Mouse (Mus musculus): Measurements from ENCODE around the gene Rwdd1. TPM values are rescaled to one million over a fixed set of nuclear protein-coding genes. Genes with fewer than 3 reads are reported as not detected.
"Not testable (repeated sequence)": the region's sequence is repeated elsewhere in the genome, so short reads cannot be mapped to it uniquely, and the experiment has no call there.

Gene Rwdd1
- 100 to 1,000 TPM in 1 of 2 experiments, 10 to 100 TPM in 1; 96.1 to 101 TPM for total RNA-seq (2021)
- long read RNA-seq, experiment 1, transcript Rwdd1-201 (7 exons, 1,090 nt): major isoform, 85 of 85 reads
- long read RNA-seq, experiment 1, partial matches to known transcripts: 0 of 85 reads
- long read RNA-seq, experiment 1, other reads (novel, unspliced or antisense): 0 of 85 reads
- long read RNA-seq, experiment 2, transcript Rwdd1-201 (7 exons, 1,090 nt): major isoform, 69 of 69 reads
- long read RNA-seq, experiment 2, partial matches to known transcripts: 0 of 69 reads
- long read RNA-seq, experiment 2, other reads (novel, unspliced or antisense): 0 of 69 reads

DNA sequence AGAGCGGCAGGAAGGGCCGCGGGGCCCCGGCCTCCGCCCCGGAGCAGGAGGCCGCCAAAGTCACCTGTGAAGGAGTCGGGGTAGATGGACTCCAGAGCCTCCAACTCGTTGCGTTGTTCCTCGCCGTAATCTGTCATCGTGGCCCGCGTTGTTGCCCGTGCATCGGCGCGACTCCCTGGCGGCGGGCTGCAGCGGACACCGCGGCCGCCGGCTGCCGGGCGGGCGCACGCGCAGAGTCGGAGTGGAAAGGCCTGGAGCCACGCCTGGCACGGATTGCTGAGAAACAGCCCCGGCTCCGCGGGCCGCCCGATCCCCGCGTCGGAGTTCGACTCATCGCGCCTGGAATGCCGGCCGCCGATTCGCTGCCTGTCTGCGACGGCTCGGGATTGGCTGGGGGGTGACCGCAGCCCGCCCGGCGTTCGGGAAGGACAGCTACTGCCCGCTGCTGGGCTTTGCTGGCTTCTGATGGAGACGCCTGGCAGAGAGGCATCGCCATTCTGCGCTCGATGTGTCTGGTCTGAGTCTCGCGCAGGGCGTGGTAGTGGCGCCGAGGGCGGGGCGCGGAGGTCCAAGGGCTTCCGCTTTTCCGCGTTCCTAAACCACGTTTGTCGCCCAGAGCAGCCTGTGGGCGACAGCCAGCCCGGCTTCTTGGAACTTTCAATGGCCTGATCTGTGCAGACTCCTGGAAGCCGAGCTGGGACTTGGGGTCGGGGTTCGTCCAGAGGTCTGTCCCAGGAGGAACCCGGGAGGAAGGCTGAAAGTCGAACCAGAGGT lies at the start of gene Rwdd1:
Rwdd1 (minus strand) TSS at position 323 of the 774 bp plus-strand sequence.
- intact Hi-C loops (cut with DNase I): loop anchor here (5.0 kb wide), 1 partner anchor 263 kb away; the partner anchor contains the start of gene Tspyl1
- DNase-seq: peak; percentile 97 to 98

DNA sequence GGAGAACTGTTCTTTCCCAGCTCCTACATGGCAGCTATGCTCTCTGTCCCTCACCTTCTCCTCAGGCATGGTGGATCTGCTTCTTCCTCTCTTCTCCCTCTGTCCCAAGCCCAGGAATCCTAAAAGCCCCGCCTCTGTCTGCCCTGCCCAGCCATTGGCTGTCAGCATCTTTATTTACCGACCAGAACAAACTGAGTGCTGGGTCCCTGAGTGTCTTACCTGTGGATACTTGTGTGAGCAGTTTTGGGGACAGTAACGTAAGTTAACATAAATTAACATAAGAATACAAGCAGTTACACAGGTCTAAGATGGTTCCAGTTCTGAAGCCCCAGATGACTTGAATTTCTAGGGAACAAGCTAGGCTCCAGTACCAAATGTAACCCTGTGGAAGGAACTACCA lies 47.2 kb upstream of the Rwdd1 start:
- no peak for DNase-seq
- intact Hi-C loops (cut with DNase I): no loop called here

DNA sequence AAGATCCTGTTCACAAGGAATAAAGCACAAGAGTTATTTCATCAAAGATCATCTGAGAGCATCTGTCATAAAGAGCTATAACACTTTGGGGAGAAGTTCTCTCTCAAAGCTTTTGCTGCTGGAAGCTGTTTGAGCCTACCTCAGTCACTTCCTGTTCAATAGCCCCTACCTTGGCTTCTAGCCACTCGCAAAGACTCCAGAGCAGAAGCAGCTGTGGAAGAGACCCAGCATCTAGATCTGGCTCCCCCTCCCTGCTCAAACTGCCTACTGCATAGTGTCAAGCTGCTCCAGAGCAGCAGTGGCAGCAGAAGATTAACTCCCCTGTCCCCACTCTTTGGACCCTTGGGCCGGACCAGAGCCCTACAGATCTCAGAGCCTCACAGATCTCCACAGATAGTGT lies 34.6 kb upstream of the Rwdd1 start:
- intact Hi-C loops (cut with DNase I): no loop called here
- no peak for DNase-seq

DNA sequence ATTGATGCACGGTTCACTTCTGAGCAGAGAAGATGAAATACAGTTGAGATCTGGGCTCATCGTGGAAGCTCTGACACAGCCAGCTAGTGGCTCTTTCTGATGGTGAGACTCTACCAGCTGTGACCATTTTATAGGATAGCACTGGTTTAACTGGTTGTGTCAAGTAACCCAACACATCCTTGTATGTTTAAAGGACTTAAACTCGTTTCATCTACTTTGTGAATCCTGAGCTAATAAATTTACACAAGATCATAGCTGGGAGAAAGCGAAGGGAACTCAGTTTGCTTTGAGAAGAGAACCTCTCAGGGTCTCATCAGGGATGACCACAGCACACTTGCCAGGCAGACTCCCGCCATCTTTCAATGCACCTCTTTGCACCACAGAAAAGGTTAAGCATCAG lies 24.8 kb upstream of the Rwdd1 start, which contains the start of gene Calhm4:
Calhm4 (minus strand) TSS at position 101 of the 400 bp plus-strand sequence.
- no peak for DNase-seq
- intact Hi-C loops (cut with DNase I): no loop called here

DNA sequence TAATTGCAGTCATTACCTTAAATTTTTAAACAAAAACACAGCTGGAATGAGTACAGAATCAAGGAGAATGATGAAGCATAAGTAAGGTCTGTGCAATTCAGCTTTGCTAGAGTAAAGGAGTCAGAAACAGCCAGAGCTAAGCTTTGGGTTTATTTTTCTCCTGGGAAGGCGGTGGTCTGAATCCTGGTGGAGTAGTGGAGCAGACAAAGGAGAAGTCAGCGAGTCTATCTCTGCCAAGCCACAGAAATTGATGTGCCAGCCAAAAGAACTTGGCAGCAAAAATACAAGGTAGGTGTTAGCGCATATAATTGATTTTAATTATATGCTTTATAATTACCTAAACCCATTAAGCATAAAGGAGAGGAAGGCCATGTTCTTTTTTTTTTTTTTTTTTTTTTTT lies 18.0 kb upstream of the Rwdd1 start, which contains the start of gene Trappc3l:
Trappc3l (plus strand) TSS at position 197 of the 400 bp plus-strand sequence.
- DNase-seq: no peak
- intact Hi-C loops (cut with DNase I): loop anchor here (2.0 to 10.0 kb wide), 3 partner anchors 53 to 289 kb away; partner anchors contain the start of gene Calhm5

DNA sequence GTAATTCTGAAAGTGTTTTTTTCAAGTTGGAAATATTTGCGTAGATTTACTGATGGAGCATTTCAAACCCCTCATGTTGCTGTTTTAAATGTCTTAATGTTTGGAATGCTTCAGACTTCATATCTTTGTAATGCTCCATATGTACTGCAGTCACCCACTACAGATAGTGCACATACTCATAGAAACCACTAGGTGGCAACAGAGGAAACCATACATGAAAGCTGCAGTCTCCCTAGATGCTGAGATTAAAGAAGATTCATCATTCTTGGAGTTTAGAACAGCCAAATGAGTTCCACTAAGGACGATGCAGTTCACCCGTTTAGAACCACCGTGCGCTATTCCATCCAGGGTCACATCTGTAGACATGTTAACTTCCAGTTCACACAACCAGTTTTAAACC lies 17.2 kb upstream of the Rwdd1 start:
- intact Hi-C loops (cut with DNase I): loop anchor here (1.0 to 10.0 kb wide), 4 partner anchors 52 to 290 kb away; partner anchors contain the start of gene Calhm5
- no peak for DNase-seq

DNA sequence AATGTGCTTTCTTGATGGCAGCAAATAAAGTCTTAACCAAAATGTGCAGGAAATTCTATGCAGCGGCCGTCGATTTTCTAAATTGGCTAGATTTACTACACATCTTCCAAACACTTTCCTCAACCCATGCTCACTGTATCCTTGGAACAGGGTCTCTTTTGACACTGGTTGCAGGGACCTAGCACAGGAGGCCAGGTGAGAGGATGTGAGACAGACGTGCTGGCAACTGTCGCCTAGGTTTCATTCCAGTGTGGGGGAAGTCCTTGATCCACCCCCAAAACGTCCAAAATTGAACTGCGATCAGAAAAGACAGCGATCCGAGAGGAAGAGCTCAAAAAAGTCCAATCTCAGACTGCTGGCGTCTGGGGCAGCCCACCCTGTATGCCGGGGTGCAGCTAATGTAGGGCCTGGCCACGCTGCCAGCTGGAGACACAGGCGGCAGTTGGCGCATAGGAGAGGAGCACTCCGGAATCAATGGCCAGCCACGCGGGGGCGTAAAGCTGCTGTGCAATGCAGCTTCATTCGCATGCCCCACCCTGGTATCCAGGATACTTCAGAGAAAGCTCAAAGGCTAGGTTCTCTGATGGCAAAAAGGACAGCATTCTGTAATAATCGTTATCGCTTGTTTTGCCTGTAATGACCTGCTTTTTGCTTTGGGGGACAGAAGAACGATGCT lies 14.3 kb upstream of the Rwdd1 start:
- intact Hi-C loops (cut with DNase I): loop anchor here (10.0 kb wide), 1 partner anchor 49 kb away; no protein-coding TSS in a partner anchor
- peak; percentile 74 to 82 for DNase-seq

DNA sequence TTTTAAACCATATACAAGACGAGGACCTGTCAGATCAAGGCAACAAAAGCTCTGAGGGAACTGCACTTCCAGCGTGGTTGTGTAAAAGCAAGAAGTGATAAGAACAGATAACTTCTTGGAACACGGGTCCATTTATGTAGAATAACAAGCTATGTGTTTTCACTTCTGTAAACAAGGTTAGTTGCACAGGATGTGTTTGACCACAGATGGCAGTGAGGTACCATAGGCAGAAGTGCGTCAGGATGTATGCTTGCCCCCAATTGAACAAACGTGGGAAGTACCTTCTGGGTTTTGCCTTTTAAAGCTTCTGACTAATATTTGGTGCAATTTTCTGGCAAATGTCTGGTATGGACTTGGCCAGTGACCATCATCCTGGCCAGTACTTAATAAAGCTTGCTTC lies 10.9 kb upstream of the Rwdd1 start:
- intact Hi-C loops (cut with DNase I): loop anchor here (10.0 kb wide), 1 partner anchor 46 kb away; no protein-coding TSS in a partner anchor
- DNase-seq: no peak

DNA sequence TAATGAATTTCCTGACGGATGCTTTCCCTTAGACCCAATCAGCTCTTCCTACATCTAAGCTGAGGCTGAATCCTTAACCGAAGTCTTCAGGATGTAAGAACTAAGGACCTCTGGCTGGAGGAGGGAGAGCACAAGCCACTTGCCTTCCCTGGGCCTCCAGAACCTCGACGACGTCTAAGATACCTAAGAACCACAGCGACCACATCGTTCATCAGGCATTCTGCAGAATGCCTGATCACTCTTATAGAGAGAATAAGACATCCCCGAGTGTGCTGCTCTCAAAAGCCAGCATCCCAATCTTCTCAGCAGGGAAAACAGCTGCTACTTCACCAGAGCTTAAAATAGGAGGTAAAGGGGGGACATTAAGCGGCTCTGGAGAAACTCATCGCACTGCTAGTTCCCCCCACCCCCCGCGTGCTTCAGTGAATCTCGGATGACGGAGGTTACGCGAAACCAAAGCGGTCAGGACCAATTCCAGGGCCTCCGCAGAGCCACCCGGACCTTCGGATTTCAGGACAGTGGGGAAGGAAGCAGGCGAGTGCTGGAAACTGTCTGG lies 600 bp downstream of the Rwdd1 start:
- DNase-seq: peak; percentile 2 to 13
- intact Hi-C loops (cut with DNase I): loop anchor here (5.0 kb wide), 1 partner anchor 263 kb away; the partner anchor contains the start of gene Tspyl1

DNA sequence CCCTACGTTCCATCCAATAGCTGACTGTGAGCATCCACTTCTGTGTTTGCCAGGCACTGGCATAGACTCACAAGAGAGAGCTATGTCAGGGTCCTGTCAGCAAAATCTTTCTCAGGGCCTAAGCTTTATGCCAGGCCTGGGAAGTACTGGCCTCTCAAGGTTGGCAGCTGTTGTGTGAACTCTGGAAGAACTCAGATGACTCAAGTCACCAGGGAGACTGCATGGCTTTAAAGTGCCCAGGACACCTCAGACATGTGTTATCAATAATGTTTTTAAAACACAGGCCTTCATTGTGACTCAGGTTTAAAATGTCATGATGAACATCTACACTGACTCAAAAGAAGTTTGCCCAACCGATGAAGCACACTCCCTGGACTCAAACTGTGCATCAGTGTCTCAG lies 6.2 kb downstream of the Rwdd1 start:
- intact Hi-C loops (cut with DNase I): no loop called here
- no peak for DNase-seq

DNA sequence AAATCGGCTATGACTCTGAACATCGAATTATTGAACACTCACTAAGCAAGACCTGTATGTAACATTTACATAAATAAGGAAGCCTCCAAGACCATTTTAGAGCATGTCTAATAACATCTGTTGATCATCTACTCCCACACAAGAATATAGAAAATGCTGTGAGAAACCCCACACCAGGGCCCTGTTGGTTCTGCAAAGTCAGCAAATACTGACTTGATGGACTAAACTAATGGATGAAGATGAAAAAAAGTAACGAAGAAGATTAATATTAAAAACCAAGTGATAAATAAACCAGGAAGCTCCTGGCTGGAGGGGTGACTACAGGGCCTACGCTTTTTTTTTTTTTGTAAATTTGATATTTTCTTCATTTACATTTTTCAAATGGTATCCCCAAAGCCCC lies 6.8 kb downstream of the Rwdd1 start:
- intact Hi-C loops (cut with DNase I): no loop called here
- no peak for DNase-seq

DNA sequence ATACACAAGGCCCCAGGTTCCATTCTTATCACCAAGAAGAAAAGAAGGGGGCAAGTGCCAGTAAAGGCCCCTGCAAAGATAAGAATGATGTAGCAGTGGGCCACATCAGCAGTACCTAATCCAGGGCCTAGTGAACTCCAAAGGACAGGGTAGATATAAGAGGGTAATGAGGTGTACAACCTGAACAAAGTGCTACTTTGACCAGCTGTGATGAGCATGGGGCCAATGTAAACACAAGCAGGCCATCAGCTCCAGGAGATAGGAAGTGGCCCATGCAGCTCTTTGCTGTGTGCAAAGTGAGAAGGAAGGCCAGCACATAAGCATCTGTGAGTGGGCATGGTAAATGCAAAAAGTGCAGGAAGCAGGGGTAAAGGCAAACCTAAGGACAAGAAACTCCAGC lies 21.0 kb downstream of the Rwdd1 start:
- DNase-seq: no peak
- intact Hi-C loops (cut with DNase I): no loop called here

DNA sequence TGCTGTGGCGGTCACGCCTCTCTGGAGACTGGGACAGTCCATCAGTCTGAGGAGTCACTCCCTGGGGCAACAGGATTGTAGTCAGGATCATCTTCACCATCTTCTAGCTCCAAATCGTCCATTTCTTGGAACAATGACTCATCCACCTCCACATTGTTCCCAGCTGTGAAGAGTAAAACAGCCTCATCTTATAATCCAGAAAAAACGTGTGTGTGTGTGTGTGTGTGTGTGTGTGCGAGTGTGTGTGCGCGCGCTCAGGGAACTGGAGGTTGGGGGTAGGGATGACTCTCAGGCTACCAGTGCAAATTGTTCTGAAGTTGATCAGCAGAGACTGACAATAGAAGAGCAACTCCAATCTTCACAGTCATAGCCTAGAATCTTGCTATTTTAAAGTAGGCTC lies 22.7 kb downstream of the Rwdd1 start:
- DNase-seq; intact Hi-C loops (cut with DNase I): not testable (repeated sequence)

DNA sequence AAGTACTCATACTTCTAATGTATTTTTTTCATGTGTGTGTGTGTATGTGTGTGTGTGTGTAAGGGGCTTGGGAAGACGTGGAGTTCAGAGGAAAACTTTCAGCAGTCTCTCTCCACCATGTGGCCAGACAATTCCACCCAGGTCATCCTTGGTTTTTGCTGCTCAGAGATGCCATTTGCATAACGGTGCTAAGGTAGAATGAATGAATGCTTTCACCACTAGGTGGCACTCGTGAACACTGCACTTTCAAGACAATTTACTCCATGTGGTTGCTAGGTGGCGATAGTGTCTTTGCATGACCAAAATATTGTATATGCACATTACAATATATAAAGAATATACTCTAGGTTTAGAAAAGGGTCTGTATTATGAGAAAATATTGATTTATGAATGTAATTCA lies 32.7 kb downstream of the Rwdd1 start:
- intact Hi-C loops (cut with DNase I): loop anchor here (5.0 to 10.0 kb wide), 2 partner anchors 48 to 111 kb away; partner anchors contain the start of genes Calhm5 and Trappc3l

DNA sequence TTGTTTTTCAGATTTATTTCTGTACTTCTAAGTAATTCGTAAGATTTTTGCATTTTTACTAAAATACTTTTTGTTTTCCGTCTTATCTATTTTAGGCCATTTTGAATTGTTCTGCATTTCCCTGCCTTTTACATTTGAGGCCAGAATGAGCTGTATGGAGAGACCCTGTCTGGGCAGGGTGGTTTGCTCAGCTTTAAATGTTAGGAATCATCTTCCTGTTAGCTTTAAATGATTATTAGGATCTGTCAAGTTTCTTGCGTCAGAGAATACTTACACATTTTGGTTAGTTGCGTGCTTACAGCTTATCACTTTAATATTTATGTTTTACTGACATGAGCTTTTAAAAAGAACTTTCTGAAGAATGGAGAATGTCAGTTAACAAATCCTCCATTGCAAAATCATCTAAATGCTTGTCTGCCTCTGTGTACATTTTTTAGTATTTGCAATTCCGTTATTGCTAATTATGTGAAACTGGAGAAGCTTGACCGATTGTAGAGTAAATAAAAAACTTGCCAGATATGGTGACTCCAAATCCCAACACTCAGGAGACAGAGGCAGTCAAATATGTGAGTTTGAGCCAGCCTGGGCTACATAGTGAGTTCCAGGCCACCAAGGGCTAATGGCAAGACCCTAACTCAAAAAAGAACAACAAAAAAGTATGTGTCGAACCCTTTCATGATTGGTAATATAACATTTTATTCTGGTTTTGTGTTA lies 44.5 kb downstream of the Rwdd1 start:
- no peak for DNase-seq
- intact Hi-C loops (cut with DNase I): no loop called here

More for the DNA sequence above, 32.7 kb downstream of the Rwdd1 start:
- peak; percentile 51 to 75 for DNase-seq

DNA sequence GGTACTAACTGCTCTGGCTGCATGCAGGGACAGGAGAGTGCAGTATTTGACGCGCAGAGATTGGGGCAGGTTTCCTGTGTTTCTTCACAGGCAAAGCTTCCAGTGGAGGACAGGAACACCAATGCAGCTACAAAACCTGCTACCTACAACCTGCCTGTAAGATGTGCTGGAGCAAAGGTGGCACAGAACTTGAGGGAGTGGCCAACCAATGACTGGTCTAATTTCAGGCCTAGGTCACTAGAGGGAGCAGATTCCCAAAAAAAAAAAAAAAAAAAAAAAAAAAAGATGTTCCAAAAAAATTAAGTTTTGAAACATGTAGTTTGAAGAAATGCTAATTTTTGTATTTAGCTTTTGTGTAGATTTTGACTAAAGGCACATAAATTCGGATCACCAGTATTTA lies 66.9 kb downstream of the Rwdd1 start:
- no peak for DNase-seq
- intact Hi-C loops (cut with DNase I): no loop called here

DNA sequence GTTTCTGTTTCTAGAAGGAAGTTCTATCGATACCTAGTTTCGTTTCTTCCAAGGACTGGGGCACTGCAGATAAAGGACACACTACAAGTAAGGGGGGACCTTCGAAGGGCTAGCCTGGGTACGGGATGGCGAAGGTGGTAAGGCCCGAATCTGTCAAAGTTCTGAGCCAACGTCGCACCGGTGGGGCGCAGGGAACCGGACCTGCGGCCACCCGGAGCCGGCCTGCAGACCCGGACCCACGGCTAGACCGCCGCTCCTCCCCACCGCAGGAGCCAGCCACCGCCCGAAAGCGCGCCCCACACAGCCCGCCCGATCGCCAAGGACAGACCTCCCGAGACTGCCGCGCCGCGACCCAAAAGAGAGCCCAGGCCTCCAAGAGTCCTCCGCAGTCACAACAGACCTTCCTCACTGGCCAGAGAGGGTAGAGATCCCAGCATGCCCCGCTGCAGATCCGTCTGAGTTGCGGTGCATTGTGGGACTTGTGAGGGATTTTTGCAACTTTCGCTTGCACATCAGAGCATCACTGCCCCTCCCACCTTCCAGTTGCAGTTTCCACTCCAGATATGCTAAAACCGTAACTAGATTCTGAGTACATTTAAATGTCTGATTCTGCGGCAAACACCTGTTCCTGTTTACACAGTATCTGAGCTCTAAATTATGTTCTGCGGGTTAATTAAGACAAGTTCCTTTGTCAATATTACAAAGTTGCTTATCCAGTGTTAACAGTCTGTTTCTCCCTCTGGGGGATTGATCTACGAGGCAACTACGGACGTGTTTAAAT lies 68.4 kb downstream of the Rwdd1 start, which contains the start of gene Zup1:
Zup1 (minus strand) TSS at position 467 of the 781 bp plus-strand sequence.
- peak; percentile 75 to 84 for DNase-seq
- intact Hi-C loops (cut with DNase I): no loop called here

Data from heart, postnatal 14 days (tissue).